Mouse (Mus musculus): ENCODE data around the gene Grb14. TPM values are rescaled to one million over a fixed set of nuclear protein-coding genes. Genes with fewer than 3 reads are reported as not detected.

The Grb14 gene
- polyA plus RNA-seq (2014; fragmentation: Nextera tagmentation; extraction: Ambion mirVana) = 26.4 and 32.6 TPM in 2 replicates

GRCm38 (mm10) chr2:65024887-65025286 is at the start of gene Grb14:
Grb14 (minus strand) TSS chr2:65024987.
- H3K4me2 ChIP-seq (ENCODE audit: low read length) = no peak within 1 kb of the TSS
- H3K9me3 ChIP-seq (ENCODE audit: control insufficient read depth, low read length) = no peaks in the 10 kb centered on the region
- DNase-seq = no peak
- H3K9ac ChIP-seq (replicated peaks; ENCODE audit: low read length) = no peak within 1 kb of the TSS
- no peak for ATAC-seq (ENCODE audit: low FRiP score, low TSS enrichment)
- 91% methylated on average over 1 of the region's 1 CpGs for WGBS
- no peak within 1 kb of the TSS for H3K27ac ChIP-seq (replicated peaks; ENCODE audit: low read depth, low read length)
- H3K36me3 ChIP-seq (ENCODE audit: control insufficient read depth, insufficient read depth, low read length) = no peaks in the 10 kb centered on the region
- 0 out of 2 replicates have a peak, but pooled peaks cover 6% of the 10 kb centered on the region for H3K4me1 ChIP-seq (ENCODE audit: control insufficient read depth, insufficient read depth, low read length)
- H3K4me3 ChIP-seq (replicated peaks; ENCODE audit: low read depth, low read length) = no peak within 1 kb of the TSS
- H3K27me3 ChIP-seq (ENCODE audit: control insufficient read depth, insufficient read depth, low read length) = no peaks in the 10 kb centered on the region

DNA sequence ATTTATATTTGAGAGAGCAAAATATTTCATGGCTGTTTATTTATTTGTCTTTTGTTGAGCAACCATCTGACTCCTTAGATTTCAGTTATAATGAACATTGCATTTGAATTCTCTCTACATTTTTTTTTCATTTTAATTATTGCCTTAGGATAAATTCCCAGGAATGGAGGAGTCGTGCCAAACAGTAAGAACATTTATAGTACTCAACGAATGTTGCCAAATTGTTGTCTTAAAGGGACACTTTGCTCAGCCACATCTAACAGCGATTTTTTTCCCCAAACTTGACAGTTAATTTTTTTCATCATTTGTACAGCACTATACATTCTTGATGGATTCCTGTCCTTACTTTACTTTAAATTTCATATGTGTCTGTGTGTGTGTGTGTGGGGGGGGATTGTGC is 47.4 kb upstream of the Grb14 start:
- Histone ChIP-seq H3K27ac (replicated peaks; ENCODE audit: low read depth, low read length) (no peak overlapping the region), H3K4me1 (ENCODE audit: control insufficient read depth, insufficient read depth, low read length) (no peaks in the 10 kb centered on the region), H3K36me3 (ENCODE audit: control insufficient read depth, insufficient read depth, low read length) (no peaks in the 10 kb centered on the region), H3K4me2 (ENCODE audit: low read length) (no peak overlapping the region), H3K27me3 (ENCODE audit: control insufficient read depth, insufficient read depth, low read length) (no peaks in the 10 kb centered on the region), H3K9me3 (ENCODE audit: control insufficient read depth, low read length) (no peaks in the 10 kb centered on the region), H3K9ac (replicated peaks; ENCODE audit: low read length) (no peak overlapping the region), H3K4me3 (replicated peaks; ENCODE audit: low read depth, low read length) (no peak overlapping the region)
- ATAC-seq (ENCODE audit: low FRiP score, low TSS enrichment) = no peak
- 79% methylated on average over 3 of the region's 3 CpGs for WGBS
- no peak for DNase-seq

- Histone ChIP-seq H3K4me2 (ENCODE audit: low read length) (no peak overlapping the region), H3K9me3 (ENCODE audit: control insufficient read depth, low read length) (no peaks in the 10 kb centered on the region), H3K27ac (replicated peaks; ENCODE audit: low read depth, low read length) (no peak overlapping the region), H3K27me3 (ENCODE audit: control insufficient read depth, insufficient read depth, low read length) (no peaks in the 10 kb centered on the region), H3K36me3 (ENCODE audit: control insufficient read depth, insufficient read depth, low read length) (no peaks in the 10 kb centered on the region), H3K4me1 (ENCODE audit: control insufficient read depth, insufficient read depth, low read length) (no peaks in the 10 kb centered on the region), H3K4me3 (replicated peaks; ENCODE audit: low read depth, low read length) (no peak overlapping the region), H3K9ac (replicated peaks; ENCODE audit: low read length) (no peak overlapping the region)
- WGBS = 96% methylated on average over 2 of the region's 2 CpGs
- no peak for ATAC-seq (ENCODE audit: low FRiP score, low TSS enrichment)
- no peak for DNase-seq
Observed at GRCm38 (mm10) chr2:65053764-65054163, 29.0 kb upstream of the Grb14 start.

DNA sequence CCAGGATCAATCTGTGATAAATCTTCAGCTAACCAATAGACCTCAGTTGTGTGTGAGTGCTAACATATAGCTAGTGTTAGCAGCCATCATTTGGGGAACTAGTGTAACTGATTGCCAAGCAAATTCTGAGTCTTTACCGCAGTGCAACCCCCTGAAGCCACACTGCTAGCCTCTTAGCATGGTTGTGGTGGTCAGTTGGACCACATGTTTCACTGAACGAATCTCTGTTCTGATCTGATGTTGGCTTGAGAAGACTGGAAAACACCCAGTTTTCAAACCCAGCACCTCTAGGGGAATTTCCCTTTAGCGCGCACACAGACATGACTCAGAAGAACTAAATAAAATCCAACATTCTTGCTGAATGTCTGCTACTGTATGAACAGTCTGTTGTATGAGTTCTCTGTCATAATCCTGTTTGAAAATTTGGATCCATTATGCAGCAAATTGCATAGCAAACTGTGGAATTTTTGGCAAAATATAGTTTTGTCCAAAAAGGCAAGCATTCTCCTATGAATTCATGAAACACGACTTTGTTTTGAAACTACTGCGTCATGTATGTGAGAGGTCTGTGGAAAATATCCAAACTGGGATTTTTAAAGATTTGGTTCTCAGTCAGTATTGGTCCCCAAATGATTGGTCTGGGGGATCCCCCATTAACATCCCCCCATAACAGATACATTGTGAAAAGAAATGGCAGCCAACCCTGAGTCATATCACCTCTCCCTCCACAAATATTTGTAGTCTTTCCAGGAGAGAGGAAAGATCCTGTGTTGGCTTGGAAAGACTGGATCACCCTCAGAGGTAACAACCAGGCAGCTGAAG is 27.6 kb upstream of the Grb14 start:
- no peaks in the 10 kb centered on the region for H3K27me3 ChIP-seq (ENCODE audit: control insufficient read depth, insufficient read depth, low read length)
- no peaks in the 10 kb centered on the region for H3K9me3 ChIP-seq (ENCODE audit: control insufficient read depth, low read length)
- no peak overlapping the region for H3K9ac ChIP-seq (replicated peaks; ENCODE audit: low read length)
- no peaks in the 10 kb centered on the region for H3K4me1 ChIP-seq (ENCODE audit: control insufficient read depth, insufficient read depth, low read length)
- H3K4me2 ChIP-seq (ENCODE audit: low read length) = no peak overlapping the region
- H3K4me3 ChIP-seq (replicated peaks; ENCODE audit: low read depth, low read length) = no peak overlapping the region
- ATAC-seq (ENCODE audit: low FRiP score, low TSS enrichment) (no peak), DNase-seq (no peak)
- WGBS = 96% methylated on average over 6 of the region's 6 CpGs
- no peak overlapping the region for H3K27ac ChIP-seq (replicated peaks; ENCODE audit: low read depth, low read length)
- H3K36me3 ChIP-seq (ENCODE audit: control insufficient read depth, insufficient read depth, low read length) = no peaks in the 10 kb centered on the region

DNA sequence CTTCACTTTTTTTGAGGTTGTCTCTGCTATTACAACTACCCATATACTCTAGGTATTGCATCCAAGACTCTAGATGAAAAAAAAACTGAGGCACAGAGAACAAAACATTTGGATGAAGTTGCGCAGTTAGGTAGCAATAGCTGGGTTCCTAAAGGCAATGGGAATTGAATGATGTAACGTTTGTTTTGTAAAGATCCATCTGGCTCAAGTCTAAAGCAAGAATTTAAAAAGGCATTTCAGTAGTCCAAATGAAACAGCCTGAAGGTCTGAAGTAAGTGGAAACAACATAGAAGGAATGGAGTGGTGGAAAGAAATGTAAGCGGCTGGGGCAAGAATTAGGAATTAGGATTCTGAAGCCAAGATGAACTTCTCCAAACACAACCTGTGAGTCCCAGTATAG is 26.0 kb upstream of the Grb14 start:
- no peak for DNase-seq
- 97% methylated on average over 3 of the region's 3 CpGs for WGBS

GRCm38 (mm10) chr2:65048234-65049017 is 23.6 kb upstream of the Grb14 start:
- no peak overlapping the region for H3K27ac ChIP-seq (replicated peaks; ENCODE audit: low read depth, low read length)
- no peaks in the 10 kb centered on the region for H3K27me3 ChIP-seq (ENCODE audit: control insufficient read depth, insufficient read depth, low read length)
- ATAC-seq (ENCODE audit: low FRiP score, low TSS enrichment) = no peak
- H3K9ac ChIP-seq (replicated peaks; ENCODE audit: low read length) = no peak overlapping the region
- DNase-seq = no peak
- H3K4me3 ChIP-seq (replicated peaks; ENCODE audit: low read depth, low read length) = no peak overlapping the region
- H3K4me2 ChIP-seq (ENCODE audit: low read length) = no peak overlapping the region
- H3K9me3 ChIP-seq (ENCODE audit: control insufficient read depth, low read length) = no peaks in the 10 kb centered on the region
- no peaks in the 10 kb centered on the region for H3K36me3 ChIP-seq (ENCODE audit: control insufficient read depth, insufficient read depth, low read length)
- no peaks in the 10 kb centered on the region for H3K4me1 ChIP-seq (ENCODE audit: control insufficient read depth, insufficient read depth, low read length)
- 46% methylated on average over 6 of the region's 6 CpGs for WGBS

More for the DNA sequence above, 26.0 kb upstream of the Grb14 start:
- no peaks in the 10 kb centered on the region for H3K36me3 ChIP-seq (ENCODE audit: control insufficient read depth, insufficient read depth, low read length)
- no peaks in the 10 kb centered on the region for H3K27me3 ChIP-seq (ENCODE audit: control insufficient read depth, insufficient read depth, low read length)
- H3K4me3 ChIP-seq (replicated peaks; ENCODE audit: low read depth, low read length) = no peak overlapping the region
- H3K4me1 ChIP-seq (ENCODE audit: control insufficient read depth, insufficient read depth, low read length) = no peaks in the 10 kb centered on the region
- no peak overlapping the region for H3K4me2 ChIP-seq (ENCODE audit: low read length)
- H3K9me3 ChIP-seq (ENCODE audit: control insufficient read depth, low read length) = no peaks in the 10 kb centered on the region
- no peak overlapping the region for H3K9ac ChIP-seq (replicated peaks; ENCODE audit: low read length)
- H3K27ac ChIP-seq (replicated peaks; ENCODE audit: low read depth, low read length) = no peak overlapping the region
- no peak for ATAC-seq (ENCODE audit: low FRiP score, low TSS enrichment)

- no peaks in the 10 kb centered on the region for H3K36me3 ChIP-seq (ENCODE audit: control insufficient read depth, insufficient read depth, low read length)
- H3K9ac ChIP-seq (replicated peaks; ENCODE audit: low read length) = no peak overlapping the region
- H3K9me3 ChIP-seq (ENCODE audit: control insufficient read depth, low read length) = no peaks in the 10 kb centered on the region
- ATAC-seq (ENCODE audit: low FRiP score, low TSS enrichment) = no peak
- no peak overlapping the region for H3K4me3 ChIP-seq (replicated peaks; ENCODE audit: low read depth, low read length)
- no peaks in the 10 kb centered on the region for H3K4me1 ChIP-seq (ENCODE audit: control insufficient read depth, insufficient read depth, low read length)
- DNase-seq = no peak
- WGBS = 34% methylated on average over 4 of the region's 4 CpGs
- H3K27ac ChIP-seq (replicated peaks; ENCODE audit: low read depth, low read length) = no peak overlapping the region
- no peaks in the 10 kb centered on the region for H3K27me3 ChIP-seq (ENCODE audit: control insufficient read depth, insufficient read depth, low read length)
- H3K4me2 ChIP-seq (ENCODE audit: low read length) = no peak overlapping the region
Observed at GRCm38 (mm10) chr2:65038164-65038563, 13.4 kb upstream of the Grb14 start.

DNA sequence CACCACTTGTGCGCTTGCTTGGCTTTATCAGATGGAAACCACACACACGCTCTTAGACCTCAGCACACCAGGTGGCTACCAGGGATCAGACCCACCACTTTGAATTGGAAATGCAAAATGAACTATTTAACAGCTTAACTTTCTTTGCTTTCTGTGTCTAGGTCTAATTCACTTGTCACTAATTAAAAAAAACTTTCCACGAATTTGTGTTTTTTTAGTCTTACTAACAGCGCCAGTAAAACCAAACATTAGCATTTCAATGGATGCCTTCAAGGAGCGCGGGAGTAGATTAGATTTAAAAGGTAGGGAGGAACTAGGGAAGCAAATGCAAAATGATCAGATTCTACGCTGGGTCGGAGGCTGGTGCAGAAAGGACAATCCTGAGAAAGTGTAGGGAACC is 12.8 kb upstream of the Grb14 start:
- no peak for DNase-seq
- H3K4me3 ChIP-seq (replicated peaks; ENCODE audit: low read depth, low read length) = no peak overlapping the region
- no peak overlapping the region for H3K4me2 ChIP-seq (ENCODE audit: low read length)
- no peaks in the 10 kb centered on the region for H3K36me3 ChIP-seq (ENCODE audit: control insufficient read depth, insufficient read depth, low read length)
- 18% methylated on average over 8 of the region's 8 CpGs for WGBS
- no peaks in the 10 kb centered on the region for H3K9me3 ChIP-seq (ENCODE audit: control insufficient read depth, low read length)
- no peak overlapping the region for H3K9ac ChIP-seq (replicated peaks; ENCODE audit: low read length)
- no peaks in the 10 kb centered on the region for H3K27me3 ChIP-seq (ENCODE audit: control insufficient read depth, insufficient read depth, low read length)
- no peak overlapping the region for H3K27ac ChIP-seq (replicated peaks; ENCODE audit: low read depth, low read length)
- ATAC-seq (ENCODE audit: low FRiP score, low TSS enrichment) = no peak
- no peaks in the 10 kb centered on the region for H3K4me1 ChIP-seq (ENCODE audit: control insufficient read depth, insufficient read depth, low read length)
